Mouse (Mus musculus): Measurements from ENCODE around the gene Smco4. TPM values are rescaled to one million over a fixed set of nuclear protein-coding genes. Genes with fewer than 3 reads are reported as not detected.

Gene Smco4
- polyA plus RNA-seq (2012; rRNA removed), result 22.0 and 27.1 TPM in 2 replicates

- no peak for TF ChIP-seq CTCF (IDR thresholded peaks at IDR 0.05; ENCODE audit: insufficient read depth, low read length)
- 0 out of 2 replicates have a peak, but pooled peaks have one; percentile 13 for TF ChIP-seq POLR2A (IDR thresholded peaks at IDR 0.05; ENCODE audit: borderline replicate concordance, extremely low read depth, low read depth, low read length)
- 1% methylated on average over 101 of the region's 101 CpGs for WGBS
- Histone ChIP-seq H3K4me1 (ENCODE audit: control insufficient read depth, insufficient read depth, low read length) (peaks cover 10% of the 10 kb centered on the region), H3K4me3 (replicated peaks; ENCODE audit: extremely low read depth, low read depth, low read length) (peak within 1 kb of the TSS; percentile 75)
- DNase-seq, result peak; percentile 73
Observed at GRCm38 (mm10) chr9:15493235-15493924, at the start of gene Smco4. Gene Smco4 (plus strand): TSS chr9:15493432.

GRCm38 (mm10) chr9:15447397-15447796, 45.8 kb upstream of the Smco4 start:
- no peaks in the 10 kb centered on the region for H3K4me1 ChIP-seq (ENCODE audit: control insufficient read depth, insufficient read depth, low read length)
- TF ChIP-seq CTCF (IDR thresholded peaks at IDR 0.05; ENCODE audit: insufficient read depth, low read length), result no peak
- WGBS, result 65% methylated on average over 2 of the region's 2 CpGs
- no peak for DNase-seq
- H3K4me3 ChIP-seq (replicated peaks; ENCODE audit: extremely low read depth, low read depth, low read length), result no peak overlapping the region

GRCm38 (mm10) chr9:15450921-15451320, 42.3 kb upstream of the Smco4 start:
- Histone ChIP-seq H3K4me3 (replicated peaks; ENCODE audit: extremely low read depth, low read depth, low read length) (no peak overlapping the region), H3K4me1 (ENCODE audit: control insufficient read depth, insufficient read depth, low read length) (no peaks in the 10 kb centered on the region)
- WGBS, result 75% methylated on average over 5 of the region's 5 CpGs
- no peak for TF ChIP-seq CTCF (IDR thresholded peaks at IDR 0.05; ENCODE audit: insufficient read depth, low read length)
- TF ChIP-seq POLR2A (IDR thresholded peaks at IDR 0.05; ENCODE audit: borderline replicate concordance, extremely low read depth, low read depth, low read length), result no peak
- no peak for DNase-seq

DNA sequence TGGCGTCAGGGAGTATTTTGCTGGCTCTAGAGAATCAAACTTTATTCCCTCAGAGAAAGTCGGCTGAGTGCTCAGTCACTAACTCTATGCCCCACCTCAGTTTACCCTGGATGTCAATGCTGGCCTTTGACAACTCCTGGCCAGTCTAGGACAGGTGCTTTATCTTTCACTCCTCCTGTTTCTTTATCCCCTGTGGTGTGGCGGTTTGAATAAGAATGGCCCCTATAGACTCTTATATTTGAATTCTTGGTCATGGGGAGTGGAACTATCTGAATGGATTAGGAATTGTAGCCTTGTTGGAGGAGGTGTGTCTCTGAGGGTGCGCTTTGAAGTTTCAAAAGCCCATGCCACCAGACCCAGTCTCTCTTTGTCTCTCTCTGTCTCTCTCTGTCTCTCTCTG, 21.0 kb upstream of the Smco4 start:
- TF ChIP-seq POLR2A (IDR thresholded peaks at IDR 0.05; ENCODE audit: borderline replicate concordance, extremely low read depth, low read depth, low read length) (no peak), CTCF (IDR thresholded peaks at IDR 0.05; ENCODE audit: insufficient read depth, low read length) (no peak)
- 88% methylated on average over 4 of the region's 4 CpGs for WGBS
- H3K4me1 ChIP-seq (ENCODE audit: control insufficient read depth, insufficient read depth, low read length), result no peaks in the 10 kb centered on the region

GRCm38 (mm10) chr9:15473206-15473605, 20.0 kb upstream of the Smco4 start:
- DNase-seq, result no peak
- WGBS, result 78% methylated on average over 1 of the region's 1 CpGs
- Histone ChIP-seq H3K4me3 (replicated peaks; ENCODE audit: extremely low read depth, low read depth, low read length) (no peak overlapping the region), H3K4me1 (ENCODE audit: control insufficient read depth, insufficient read depth, low read length) (no peaks in the 10 kb centered on the region)
- no peak for TF ChIP-seq POLR2A (IDR thresholded peaks at IDR 0.05; ENCODE audit: borderline replicate concordance, extremely low read depth, low read depth, low read length)

More for the DNA sequence above, 21.0 kb upstream of the Smco4 start:
- DNase-seq, result no peak
- H3K4me3 ChIP-seq (replicated peaks; ENCODE audit: extremely low read depth, low read depth, low read length), result no peak overlapping the region

DNA sequence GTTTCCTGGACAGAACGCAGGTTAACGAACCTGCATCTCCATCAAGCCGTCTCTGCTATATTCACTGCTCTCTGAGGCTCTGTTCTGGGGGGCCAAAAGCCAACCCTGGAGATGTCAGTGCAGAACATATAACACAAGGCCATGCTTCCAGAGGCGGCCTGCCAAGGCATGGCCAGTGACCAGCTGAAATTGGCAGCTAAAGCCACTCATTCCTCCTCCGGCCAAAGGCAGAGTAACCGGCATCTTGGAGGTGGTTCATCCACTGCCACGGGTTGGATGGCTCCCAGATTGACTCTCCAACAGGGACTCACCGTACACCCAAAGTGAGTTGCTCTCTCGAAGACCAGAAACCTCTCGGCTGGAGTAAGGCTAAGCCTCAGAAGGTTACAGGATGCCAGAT, 15.7 kb upstream of the Smco4 start:
- no peaks in the 10 kb centered on the region for H3K4me1 ChIP-seq (ENCODE audit: control insufficient read depth, insufficient read depth, low read length)
- TF ChIP-seq POLR2A (IDR thresholded peaks at IDR 0.05; ENCODE audit: borderline replicate concordance, extremely low read depth, low read depth, low read length) (no peak), CTCF (IDR thresholded peaks at IDR 0.05; ENCODE audit: insufficient read depth, low read length) (no peak)
- no peak overlapping the region for H3K4me3 ChIP-seq (replicated peaks; ENCODE audit: extremely low read depth, low read depth, low read length)
- no peak for DNase-seq
- WGBS, result 76% methylated on average over 10 of the region's 10 CpGs

DNA sequence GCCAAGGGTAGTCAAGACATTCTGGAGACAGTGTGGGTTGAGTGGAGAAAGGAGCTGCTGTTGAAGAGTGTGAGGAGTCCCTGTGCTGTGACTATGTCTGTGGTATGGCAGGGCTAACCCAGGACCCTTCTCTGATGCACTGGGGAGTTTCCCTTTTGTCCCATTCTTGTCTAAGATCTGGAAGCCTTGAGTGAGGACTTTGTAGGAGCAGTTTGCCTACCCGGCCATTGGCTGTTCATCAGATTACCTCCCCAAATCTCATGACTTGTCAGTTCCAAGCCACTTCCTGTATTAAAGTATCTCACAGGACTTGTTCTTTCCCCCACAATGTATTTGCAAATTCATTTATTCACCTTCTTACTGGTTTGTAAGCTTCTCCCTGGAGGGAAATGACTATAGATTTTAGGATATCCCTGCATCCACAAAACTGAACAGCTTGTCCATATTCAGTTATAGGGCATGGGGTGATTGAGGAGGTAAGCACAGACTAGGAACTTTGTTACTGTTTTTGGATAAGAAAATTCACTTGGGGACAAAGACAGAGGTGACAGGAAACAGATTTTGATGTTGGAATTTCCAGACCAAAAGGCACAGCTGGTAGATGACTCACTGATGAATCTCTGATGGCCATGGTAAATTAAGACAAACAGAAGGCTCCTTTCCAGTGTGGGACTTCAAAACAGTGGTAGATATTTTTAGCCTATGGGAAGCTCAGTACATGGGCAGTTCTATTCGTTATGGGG, 5.4 kb upstream of the Smco4 start:
- no peak for DNase-seq
- WGBS, result 60% methylated on average over 2 of the region's 2 CpGs
- no peak for TF ChIP-seq POLR2A (IDR thresholded peaks at IDR 0.05; ENCODE audit: borderline replicate concordance, extremely low read depth, low read depth, low read length)
- TF ChIP-seq CTCF (IDR thresholded peaks at IDR 0.05; ENCODE audit: insufficient read depth, low read length), result no peak
- no peaks in the 10 kb centered on the region for H3K4me1 ChIP-seq (ENCODE audit: control insufficient read depth, insufficient read depth, low read length)
- no peak overlapping the region for H3K4me3 ChIP-seq (replicated peaks; ENCODE audit: extremely low read depth, low read depth, low read length)

GRCm38 (mm10) chr9:15489293-15489692, 3.9 kb upstream of the Smco4 start:
- H3K4me3 ChIP-seq (replicated peaks; ENCODE audit: extremely low read depth, low read depth, low read length), result no peak overlapping the region
- TF ChIP-seq CTCF (IDR thresholded peaks at IDR 0.05; ENCODE audit: insufficient read depth, low read length) (no peak), POLR2A (IDR thresholded peaks at IDR 0.05; ENCODE audit: borderline replicate concordance, extremely low read depth, low read depth, low read length) (no peak)
- DNase-seq, result no peak
- H3K4me1 ChIP-seq (ENCODE audit: control insufficient read depth, insufficient read depth, low read length), result no peaks in the 10 kb centered on the region

GRCm38 (mm10) chr9:15490331-15491100, 2.7 kb upstream of the Smco4 start:
- DNase-seq, result no peak

More at GRCm38 (mm10) chr9:15490331-15491100, 2.7 kb upstream of the Smco4 start:
- Histone ChIP-seq H3K4me1 (ENCODE audit: control insufficient read depth, insufficient read depth, low read length) (peaks cover 3% of the 10 kb centered on the region; the same call in 1 of the 2 replicates), H3K4me3 (replicated peaks; ENCODE audit: extremely low read depth, low read depth, low read length) (no peak overlapping the region)
- TF ChIP-seq CTCF (IDR thresholded peaks at IDR 0.05; ENCODE audit: insufficient read depth, low read length) (no peak), POLR2A (IDR thresholded peaks at IDR 0.05; ENCODE audit: borderline replicate concordance, extremely low read depth, low read depth, low read length) (no peak)
- WGBS, result 83% methylated on average over 8 of the region's 8 CpGs

Measured in lung, adult 2 months (tissue).